Mouse (Mus musculus) left cerebral cortex, postnatal 36 days (tissue): ENCODE data around the gene Tmem130. TPM values are rescaled to one million over a fixed set of nuclear protein-coding genes. Genes with fewer than 3 reads are reported as not detected.

ENCODE experiments used
- DNase-seq, 2 experiments: peaks; one replicate each; pipeline ENCODE4 v3.0.0; 2021 to 2022; ENCODE audit warnings: low spot score in 2 of 2, mixed read lengths in 1 of 2
- intact Hi-C: fragments of 180-260 bp; cut with DNase I; formaldehyde crosslinking; loops from one replicate; pipeline ENCODE4 v1.15.1; 2025
- total RNA-seq, 2 experiments: library from RNA; stranded (reverse); gene quantifications; 2 replicates each; pipeline ENCODE4 v1.2.3; 2021

The Tmem130 gene
- total RNA-seq, 2 experiments from 2014 or later, result 163 to 174 TPM

DNA sequence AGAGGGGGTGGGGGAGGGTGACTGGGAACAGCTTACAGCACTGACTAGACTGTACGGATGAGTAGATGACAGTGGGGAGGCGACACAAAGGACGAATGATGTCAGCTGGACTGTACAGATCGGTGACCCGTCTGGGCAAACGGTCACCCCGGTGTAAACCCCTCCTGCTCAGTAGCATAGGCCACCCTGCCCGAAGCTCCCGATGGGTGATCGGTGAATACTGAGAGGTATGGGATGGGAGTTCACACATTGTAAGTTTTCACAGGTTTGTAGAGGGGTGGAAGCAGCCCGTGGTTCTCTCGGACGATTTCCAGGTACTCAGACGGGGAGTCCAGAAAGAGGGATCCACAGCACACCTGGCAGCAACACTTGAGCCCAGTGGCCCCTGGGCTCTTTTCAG is 24.5 kb downstream of the Tmem130 start:
- intact Hi-C loops, result loop anchor here (10.0 kb wide), 1 partner anchor 532 kb away; no protein-coding TSS in a partner anchor

DNA sequence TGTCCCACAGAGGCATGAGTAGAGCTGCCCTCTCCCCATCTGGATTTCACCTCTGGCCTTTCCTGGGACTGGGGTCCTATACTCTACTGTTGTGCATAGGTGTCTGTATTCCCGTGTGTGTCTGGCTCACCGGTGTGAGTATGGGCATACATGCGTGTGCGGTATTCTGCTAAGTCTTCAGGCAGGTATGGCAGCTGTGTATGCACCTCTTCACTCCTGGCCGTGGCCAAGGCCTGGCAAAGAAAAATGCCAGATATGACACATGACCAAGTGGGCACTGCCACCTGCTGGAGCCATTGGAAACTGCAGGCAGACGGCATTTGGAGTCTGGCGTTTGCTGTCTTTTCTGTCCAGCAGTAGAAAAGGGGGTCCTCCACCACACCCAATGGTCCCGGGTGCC is 26.7 kb downstream of the Tmem130 start:
- intact Hi-C loops, result loop anchor here (2.0 to 10.0 kb wide), 2 partner anchors 346 to 530 kb away; no protein-coding TSS in a partner anchor
- DNase-seq, result peak; percentile 73 to 74

More for the DNA sequence above, 24.5 kb downstream of the Tmem130 start:
- DNase-seq, result no peak

DNA sequence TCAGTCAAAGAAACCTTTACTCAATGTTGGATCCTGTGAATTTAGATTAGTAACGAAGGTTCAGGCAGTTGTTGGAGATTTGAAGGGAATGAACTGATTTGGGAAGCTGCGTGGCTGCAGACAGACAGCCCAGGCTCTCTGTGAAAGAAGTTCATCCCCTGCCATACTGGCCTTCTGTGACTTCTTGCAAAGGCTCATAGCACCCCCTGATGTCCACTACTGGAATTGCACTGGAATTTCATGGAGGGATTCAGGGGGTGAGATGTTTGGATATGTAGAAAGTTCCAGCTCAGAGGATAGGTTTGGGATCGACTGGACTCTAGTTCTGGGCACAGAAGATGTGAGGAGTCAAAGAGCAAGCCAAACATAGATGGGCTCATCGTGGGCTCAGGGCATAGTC is 27.7 kb downstream of the Tmem130 start:
- DNase-seq, result peak; percentile 38 to 70
- intact Hi-C loops, result loop anchor here (2.0 to 10.0 kb wide), 2 partner anchors 345 to 529 kb away; no protein-coding TSS in a partner anchor

DNA sequence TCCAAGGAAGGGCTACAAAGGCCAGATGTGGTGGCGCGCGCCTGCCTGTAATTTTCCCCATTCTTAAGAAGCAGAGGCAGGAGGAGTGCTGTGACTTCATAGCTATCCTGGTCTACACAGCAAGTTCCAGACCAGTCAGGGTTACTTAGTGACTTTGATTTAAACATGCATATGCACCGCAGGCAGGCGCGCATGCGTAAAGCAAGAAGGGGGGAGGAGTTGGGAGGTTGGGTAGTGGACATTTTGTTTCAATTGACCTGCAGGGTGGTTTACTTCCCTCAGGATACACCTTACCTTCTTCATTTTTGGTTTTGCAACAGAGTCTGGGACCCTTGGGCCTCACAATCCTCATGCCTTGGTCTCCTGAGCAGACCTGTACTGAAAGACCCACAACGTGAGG is 32.4 kb downstream of the Tmem130 start:
- intact Hi-C loops, result loop anchor here (5.0 kb wide), 1 partner anchor 92 kb away; no protein-coding TSS in a partner anchor
- DNase-seq, result no peak

DNA sequence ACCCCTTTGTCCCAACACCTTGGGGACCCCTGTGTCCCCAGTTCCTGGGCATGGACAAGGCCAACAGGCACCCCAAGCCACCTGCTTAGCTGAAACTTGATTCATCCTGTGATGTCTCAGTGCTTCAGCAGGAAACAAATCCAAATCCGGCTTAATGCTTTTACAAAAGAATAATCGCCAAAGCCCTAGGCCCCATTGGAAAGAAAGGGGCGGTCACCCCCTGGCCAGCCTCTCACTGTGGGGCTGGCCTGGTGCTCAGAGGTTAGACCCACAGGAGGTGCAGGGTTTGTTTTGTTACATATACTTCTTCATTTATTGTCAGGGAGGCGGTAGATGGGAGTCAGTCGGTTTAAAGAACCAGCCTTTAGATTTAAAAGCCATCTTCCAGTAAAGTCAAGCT is 33.4 kb downstream of the Tmem130 start:
- intact Hi-C loops, result loop anchor here (5.0 kb wide), 1 partner anchor 91 kb away; no protein-coding TSS in a partner anchor
- no peak for DNase-seq

DNA sequence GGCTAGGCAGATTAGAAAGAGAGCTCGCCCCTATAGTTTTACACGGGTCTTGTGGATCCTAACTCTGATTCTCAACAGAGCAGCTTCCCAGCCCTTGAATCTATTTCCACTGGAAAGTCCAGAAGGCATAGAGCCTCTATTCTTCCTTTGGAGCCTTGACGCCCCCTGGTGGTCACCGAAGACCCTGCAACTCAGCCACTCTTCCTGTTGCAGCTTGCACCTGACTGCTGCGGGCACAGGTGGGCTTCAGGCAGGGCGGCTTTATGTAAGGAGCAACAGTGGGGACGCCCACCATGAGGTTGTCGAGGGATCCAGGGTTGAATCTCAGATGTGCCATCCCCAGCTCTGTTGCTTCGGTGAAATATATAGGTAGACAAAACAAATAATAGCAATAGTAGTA is 34.5 kb downstream of the Tmem130 start:
- peak; percentile 64 to 75 for DNase-seq
- intact Hi-C loops, result loop anchor here (1.0 to 5.0 kb wide), 5 partner anchors 90 to 338 kb away; partner anchors contain the start of gene Nptx2

DNA sequence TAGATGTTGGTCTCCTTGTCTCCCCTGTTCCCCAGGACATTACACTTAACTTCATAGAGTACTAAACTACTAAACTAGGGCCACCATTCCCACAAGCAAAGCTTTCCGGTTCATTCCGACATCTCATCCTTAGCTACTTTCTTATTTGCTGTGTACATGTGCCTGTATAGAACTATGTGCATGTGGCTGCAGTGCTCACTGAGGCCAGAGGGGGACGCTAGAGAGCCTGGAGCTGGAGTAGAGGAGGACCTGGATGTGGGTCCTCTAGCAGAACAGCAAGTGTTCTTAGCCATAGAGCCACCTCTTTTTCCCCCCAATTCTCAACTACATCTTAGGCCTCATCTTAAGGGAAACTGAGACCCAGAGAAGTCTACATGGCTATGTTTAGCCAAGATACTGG is 36.1 kb downstream of the Tmem130 start:
- DNase-seq, result no peak
- intact Hi-C loops, result loop anchor here (5.0 kb wide), 1 partner anchor 88 kb away; no protein-coding TSS in a partner anchor

DNA sequence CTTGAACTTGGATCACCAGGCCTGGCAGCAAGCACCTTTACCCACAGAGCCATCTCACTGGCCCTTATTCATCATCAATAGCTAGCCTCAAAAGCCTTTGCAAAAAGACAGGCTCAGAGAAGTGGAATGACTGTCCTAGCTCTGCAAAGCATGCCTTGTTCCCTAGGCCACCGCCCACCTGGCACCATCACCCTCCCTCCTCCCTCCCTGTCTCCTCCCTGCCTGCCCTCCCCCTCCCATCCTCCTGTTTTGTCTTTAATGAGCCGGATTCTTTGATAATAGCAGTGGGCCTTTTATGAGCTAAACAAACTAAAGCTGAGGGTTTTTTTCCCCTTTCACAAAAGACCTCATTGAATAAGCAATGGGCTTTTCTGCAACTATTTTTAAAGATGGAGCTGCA is 36.7 kb downstream of the Tmem130 start:
- intact Hi-C loops, result loop anchor here (5.0 kb wide), 1 partner anchor 88 kb away; no protein-coding TSS in a partner anchor
- no peak for DNase-seq

DNA sequence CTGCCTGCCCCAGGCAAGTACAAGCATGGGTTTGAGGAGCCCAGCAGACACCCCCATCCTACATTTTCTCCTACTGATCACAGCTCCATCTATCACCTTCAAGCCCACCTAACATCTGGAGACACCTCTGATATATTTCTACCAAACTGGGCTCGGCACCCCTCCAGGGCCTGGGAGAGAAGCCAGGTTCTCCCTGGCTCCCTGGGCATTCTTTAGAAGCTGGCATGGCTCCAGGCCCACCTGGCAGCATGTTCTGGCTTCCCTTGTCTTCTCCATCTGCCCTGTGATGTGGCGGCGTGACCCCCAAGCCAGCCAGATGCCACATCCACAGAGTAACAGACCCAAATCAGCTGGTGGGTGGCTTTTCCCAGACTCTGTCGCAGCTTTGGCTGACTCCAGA is 41.3 kb downstream of the Tmem130 start:
- DNase-seq, result peak; percentile 48 to 67
- intact Hi-C loops, result no loop called here

DNA sequence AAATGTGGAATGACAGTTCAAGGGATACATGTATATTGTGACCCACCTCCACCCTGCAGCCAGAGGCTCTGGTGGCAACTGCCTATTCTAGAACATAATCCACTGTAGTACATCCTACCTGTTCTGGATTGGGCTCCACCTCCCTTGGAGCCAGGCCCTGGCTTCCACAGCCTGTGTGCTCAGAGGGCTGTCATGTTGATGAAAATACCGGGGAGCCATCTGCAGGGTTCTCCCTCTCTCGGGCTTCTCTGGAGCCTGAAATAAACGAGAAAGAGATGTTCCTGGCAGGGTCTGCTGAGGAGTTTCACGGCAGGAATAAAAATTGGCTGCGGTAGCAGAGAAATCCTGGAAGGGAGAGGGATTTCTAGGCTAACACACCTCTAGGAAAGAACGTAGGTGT is 41.8 kb downstream of the Tmem130 start:
- intact Hi-C loops, result no loop called here
- peak; percentile 65 to 73 for DNase-seq

DNA sequence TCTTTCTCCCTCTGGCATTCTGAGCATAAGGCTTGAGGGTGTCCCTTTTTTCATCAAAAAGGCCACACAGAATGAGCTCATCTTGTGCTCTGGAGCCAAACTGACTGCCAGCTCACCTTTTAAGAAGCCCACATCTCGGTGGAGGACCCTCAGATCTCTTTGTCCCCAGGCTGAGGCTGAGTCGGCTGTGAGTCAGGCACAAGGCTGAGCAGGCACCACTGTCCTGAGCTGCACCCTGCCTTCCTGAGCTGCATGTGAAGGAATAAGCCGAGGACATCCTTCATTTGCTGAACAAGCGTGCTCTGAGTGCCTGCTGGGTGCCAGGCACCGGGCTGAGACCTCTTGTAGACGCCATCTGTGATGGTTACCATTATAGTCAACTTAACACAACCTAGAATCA is 44.4 kb downstream of the Tmem130 start:
- no peak for DNase-seq
- intact Hi-C loops, result no loop called here

DNA sequence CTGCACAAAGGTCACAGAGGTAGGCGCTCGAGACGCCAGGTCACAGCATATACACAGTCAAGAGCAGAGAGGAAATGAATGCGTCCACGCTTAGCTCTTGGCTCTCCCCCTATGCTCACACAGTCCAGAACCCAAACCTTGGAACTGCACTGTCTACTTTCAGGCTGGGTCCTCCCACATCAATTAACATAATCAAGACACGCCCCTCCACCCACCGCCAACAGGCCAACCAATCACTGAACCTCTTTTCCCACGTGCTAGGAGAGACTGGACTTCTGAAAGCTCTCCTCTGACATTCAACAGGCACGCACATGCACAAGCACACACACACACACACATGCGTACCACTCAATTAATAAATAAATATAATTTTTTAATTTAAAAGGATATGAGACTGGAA is 48.2 kb downstream of the Tmem130 start:
- DNase-seq, result no peak
- intact Hi-C loops, result no loop called here

DNA sequence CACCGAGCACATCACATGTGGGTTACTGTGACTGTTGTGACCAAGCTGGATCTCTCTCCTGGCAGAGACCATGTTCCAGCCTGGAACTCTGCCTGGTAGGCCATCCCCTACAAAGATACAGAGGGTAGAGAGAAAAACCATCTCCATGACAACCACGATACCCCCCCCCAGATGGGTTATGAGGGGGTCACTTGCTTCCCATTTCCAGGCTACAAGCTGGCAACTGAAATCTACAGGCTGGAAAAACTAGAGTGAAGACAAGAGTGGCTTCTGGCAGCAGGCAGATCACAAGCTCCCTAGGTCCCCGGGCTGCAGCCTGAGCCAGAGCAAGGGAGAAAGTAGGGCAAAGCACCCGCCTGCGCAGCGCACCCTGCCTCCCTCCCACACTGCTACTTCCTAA is 54.0 kb downstream of the Tmem130 start:
- intact Hi-C loops, result no loop called here
- DNase-seq, result peak; percentile 38 to 53

DNA sequence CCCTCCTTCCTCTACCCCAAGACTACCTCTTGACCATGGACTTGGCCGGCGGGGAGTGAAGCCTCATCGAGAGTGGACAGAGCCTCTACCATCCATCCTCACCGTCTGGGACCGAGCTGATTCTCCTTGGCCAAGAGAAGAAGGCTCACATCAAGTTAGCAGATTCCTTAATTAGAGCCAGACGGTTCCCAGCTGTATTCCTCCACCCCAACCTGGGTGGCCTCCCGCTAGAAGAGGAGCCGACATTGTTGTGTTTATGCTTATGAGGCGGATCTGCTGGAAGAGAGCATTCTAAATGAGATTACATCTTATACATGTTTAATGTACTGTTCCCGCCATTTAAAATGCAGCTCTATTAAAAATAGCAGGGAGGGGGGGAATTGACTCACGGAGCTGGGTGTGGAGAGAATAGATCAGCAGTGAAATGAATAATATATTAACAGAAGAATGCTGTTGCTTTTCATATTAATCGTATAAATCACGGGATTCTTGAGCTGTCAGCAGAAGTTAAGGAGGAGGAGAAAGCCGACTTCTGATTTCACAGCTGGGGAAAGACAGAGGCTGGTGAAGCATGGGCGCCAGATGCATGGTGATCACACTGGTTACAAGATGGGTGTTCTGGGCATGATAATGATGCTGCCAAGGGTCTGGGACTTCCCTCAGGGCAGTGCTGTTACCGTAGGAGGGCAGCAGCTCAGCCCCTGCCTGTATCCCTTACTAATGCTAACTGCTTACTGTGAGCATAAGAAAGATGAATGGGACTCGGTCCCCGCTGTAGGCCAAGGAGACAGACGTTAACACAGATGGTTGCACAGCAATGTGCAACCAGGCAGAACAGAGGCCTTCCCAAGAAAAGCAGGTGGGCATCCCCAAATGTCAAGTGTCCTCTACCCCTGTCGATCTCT is 57.9 kb downstream of the Tmem130 start:
- no peak for DNase-seq
- intact Hi-C loops, result no loop called here

DNA sequence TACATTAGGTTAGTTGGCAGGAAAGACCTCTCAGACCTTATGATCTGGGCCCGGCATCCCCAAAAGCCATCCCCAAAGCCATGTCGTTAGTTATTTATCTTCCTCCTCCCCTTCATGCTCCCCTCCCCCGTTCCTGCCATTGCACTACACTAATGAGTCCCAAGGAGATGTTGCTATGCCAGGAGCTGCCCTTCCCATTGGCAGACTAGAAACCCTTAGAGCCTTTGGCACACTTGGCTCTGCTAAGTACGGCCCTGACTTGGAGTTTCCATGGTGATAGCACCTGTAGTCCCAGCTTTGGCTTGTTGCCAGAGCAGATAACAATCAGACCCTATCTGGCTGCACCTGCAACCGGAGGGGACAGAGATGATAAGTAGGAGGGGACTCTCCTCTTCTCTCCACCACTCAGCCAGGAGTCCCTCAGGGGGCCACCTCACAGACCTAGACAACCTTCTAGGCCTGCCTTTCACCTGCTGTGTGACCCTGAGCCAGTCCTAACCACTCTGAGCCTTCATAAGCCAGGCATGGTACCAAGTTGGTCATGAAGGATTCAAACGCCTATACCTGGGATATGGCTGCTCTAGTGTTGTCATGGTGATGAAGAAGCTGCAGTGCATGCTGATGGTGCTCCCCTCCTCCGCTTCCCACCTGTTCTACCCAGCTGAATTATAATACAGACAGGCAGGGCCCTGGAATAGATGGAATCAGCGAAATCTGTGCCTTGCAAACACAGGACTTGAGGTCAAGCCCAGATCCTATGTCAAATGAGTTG is 66.1 kb downstream of the Tmem130 start:
- no peak for DNase-seq
- intact Hi-C loops, result no loop called here

DNA sequence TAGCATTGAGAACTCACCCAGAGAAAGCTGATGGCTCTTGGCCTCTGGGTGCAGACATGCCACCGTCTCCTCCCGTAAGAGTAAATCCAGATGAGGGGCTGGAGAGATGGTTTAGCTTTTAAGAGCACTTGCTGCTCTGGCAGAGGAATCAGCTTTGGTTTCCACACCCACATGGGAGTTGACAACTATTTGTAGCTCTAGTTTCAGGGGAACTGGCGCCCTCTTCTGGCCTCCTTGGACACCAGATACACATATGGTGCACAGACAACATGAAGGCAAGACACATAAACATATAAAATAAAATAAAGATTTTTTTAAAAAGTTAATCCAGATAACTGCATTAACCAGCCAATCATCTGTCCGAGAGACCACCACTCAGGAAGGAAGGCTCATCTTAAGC is 67.5 kb downstream of the Tmem130 start:
- no peak for DNase-seq
- intact Hi-C loops, result loop anchor here (5.0 kb wide), 1 partner anchor 47 kb away; no protein-coding TSS in a partner anchor

DNA sequence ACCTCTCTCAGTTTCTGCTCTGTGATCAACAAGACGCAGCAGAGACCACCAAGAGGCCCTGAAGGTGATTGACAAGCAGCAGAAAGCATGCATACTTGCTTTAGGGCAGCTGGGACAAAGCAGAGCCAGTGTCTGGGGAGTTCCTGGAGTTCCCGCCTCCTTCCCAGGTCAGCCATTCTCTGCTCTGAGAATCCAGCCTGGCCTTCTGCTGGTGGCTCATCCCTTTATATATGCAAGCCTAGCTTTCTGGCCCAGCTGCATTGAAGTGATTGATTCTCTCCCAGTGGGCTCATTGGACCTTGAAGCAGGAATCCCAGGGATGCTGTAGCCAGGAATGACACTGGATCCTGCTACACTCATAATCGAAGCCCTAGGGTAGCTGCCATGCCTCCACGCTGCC is 70.2 kb downstream of the Tmem130 start:
- intact Hi-C loops, result loop anchor here (5.0 kb wide), 1 partner anchor 44 kb away; no protein-coding TSS in a partner anchor
- DNase-seq, result no peak

DNA sequence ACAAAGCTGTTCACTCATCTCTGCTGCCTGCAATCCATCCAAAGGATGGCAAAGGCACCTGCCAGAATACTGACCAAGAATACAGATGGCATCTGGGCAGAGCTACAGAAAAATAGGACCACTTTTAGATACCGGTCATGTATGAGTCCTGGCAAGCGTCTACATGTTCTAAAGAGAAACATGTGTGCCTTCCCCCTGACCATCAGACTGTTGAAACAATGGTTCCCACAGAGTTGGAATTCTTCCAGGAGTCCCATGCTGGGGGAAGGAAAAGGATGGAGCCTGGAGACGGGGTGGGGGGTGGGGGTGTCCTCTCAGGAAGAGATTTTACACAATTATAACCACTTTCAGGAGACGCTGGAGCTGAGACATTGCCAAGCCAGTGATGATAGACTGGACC is 73.2 kb downstream of the Tmem130 start:
- intact Hi-C loops, result no loop called here
- no peak for DNase-seq
